Mouse (Mus musculus) myocyte (in vitro differentiated cells): ENCODE results near the gene Frem1.

ENCODE experiments used
- CEBPB ChIP-seq: IDR thresholded peaks from 2 replicates; pipeline ENCODE4 v1.6.1; 2011; ENCODE audit warnings: mild to moderate bottlenecking, moderate library complexity; ENCODE audit not compliant: poor library complexity, insufficient read depth, severe bottlenecking
- E2F4 ChIP-seq: IDR thresholded peaks from one replicate; pipeline ENCODE4 v1.6.1; 2011; ENCODE audit warnings: mild to moderate bottlenecking, control low read depth, moderate library complexity; ENCODE audit not compliant: insufficient read depth
- MAX ChIP-seq: IDR thresholded peaks from one replicate; pipeline ENCODE4 v1.6.1; 2011; ENCODE audit warnings: low read depth, mild to moderate bottlenecking, control low read depth
- MYOG ChIP-seq, 3 experiments: IDR thresholded peaks; one replicate each; pipeline ENCODE4 v1.6.1; 2011; ENCODE audit warnings: control low read depth in 2 of 3, low read depth in 2 of 3, mild to moderate bottlenecking in 2 of 3; ENCODE audit not compliant: insufficient read length in 2 of 3, control insufficient read depth in 1 of 3, insufficient read depth in 1 of 3
- POLR2A ChIP-seq: IDR thresholded peaks from one replicate; pipeline ENCODE4 v1.6.1; 2011; ENCODE audit warnings: low read depth, mild to moderate bottlenecking, control low read depth, moderate library complexity; ENCODE audit not compliant: insufficient read length
- POLR2AphosphoS2 ChIP-seq: IDR thresholded peaks from one replicate; pipeline ENCODE4 v1.6.1; 2011; ENCODE audit warnings: low read depth, control low read depth; ENCODE audit not compliant: insufficient read length
- REST ChIP-seq: IDR thresholded peaks from one replicate; pipeline ENCODE4 v1.6.1; 2011; ENCODE audit warnings: mild to moderate bottlenecking, control low read depth, moderate library complexity; ENCODE audit not compliant: insufficient read depth, insufficient read length
- SRF ChIP-seq: IDR thresholded peaks from one replicate; pipeline ENCODE4 v1.6.1; 2011; ENCODE audit warnings: low read depth; ENCODE audit not compliant: control insufficient read depth, insufficient read length
- TCF12 ChIP-seq: IDR thresholded peaks from one replicate; pipeline ENCODE4 v1.6.1; 2011; ENCODE audit warnings: mild to moderate bottlenecking, control low read depth; ENCODE audit not compliant: poor library complexity, insufficient read depth, severe bottlenecking
- TCF3 ChIP-seq: IDR thresholded peaks from one replicate; pipeline ENCODE4 v1.6.1; 2011; ENCODE audit warnings: low read depth, control low read depth; ENCODE audit not compliant: insufficient read length
- USF1 ChIP-seq: IDR thresholded peaks from one replicate; pipeline ENCODE4 v1.6.1; 2011; ENCODE audit warnings: low read depth, mild to moderate bottlenecking, control low read depth, moderate library complexity

DNA sequence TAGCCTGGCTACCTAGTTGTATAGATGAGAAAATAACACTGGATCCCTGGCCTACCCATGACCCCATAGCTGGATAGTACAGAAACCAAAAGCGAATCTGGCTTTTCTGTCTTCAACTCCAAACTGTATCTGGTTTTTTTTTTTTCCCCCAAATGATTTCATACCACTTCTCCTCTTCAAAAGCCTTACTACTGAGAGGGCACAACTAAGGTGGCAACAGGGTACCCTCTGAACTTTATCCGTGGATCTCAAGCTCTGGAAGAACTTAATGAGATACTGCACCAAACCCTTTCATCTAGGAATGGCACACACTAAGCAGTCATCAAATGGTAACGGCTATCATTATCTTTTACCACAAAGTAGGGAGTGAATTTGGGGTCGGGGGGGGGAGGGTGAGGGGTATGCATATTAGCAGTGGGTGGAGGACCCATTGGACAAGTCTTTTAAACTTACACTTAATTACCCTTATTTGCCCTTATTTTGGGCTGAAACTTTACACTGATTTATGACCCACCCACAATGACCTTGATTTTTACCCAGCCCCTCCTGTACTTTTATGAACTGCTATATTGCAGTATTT lies 193.6 kb downstream of the Frem1 start:
- TF ChIP-seq POLR2A = no peak
- no peak for TF ChIP-seq TCF3
- no peak for TF ChIP-seq POLR2AphosphoS2
- TF ChIP-seq MYOG (IDR thresholded peaks at IDR 0.05; ENCODE audit: control insufficient read depth in 1 of 3, insufficient read depth in 1 of 3, insufficient read length in 2 of 3, low read depth in 2 of 3) = no peak
- TF ChIP-seq TCF12 = no peak
- TF ChIP-seq E2F4 = no peak
- no peak for TF ChIP-seq MAX
- TF ChIP-seq USF1 = no peak
- no peak for TF ChIP-seq REST
- TF ChIP-seq CEBPB = no peak
- no peak for TF ChIP-seq SRF
